In genomic region chr2:109674532-109674931, GRCm38 (mm10) we compare ENCODE assay signal across 9 mouse cellular contexts. TPM values are rescaled to one million over a fixed set of nuclear protein-coding genes. Genes with fewer than 3 reads are reported as not detected.
A peak's percentile ranks its signal among the peaks of the same experiment; 100 is the strongest.
DNase-seq lines count a peak whose midpoint lies in the region; ATAC-seq and TF ChIP-seq lines count a peak whose summit lies in the region.
"Had no signal": no experiment of that assay in that cellular context is flagged by ENCODE, and none has a peak within 500 bp of the region (broad histone marks: within the 10 kb centered on the region; RNA-seq: fewer than 3 reads in every experiment).

TSS of gene Bdnf (plus strand) at chr2:109674700.

- no peaks in the 10 kb centered on the region for H3K9me3 ChIP-seq in kidney, embryonic 16.5 days (ENCODE audit: low read length)
- H3K9me3 ChIP-seq in hindbrain, postnatal 0 days (ENCODE audit: low read length): no peaks in the 10 kb centered on the region
- H3K9me3 ChIP-seq in midbrain, embryonic 13.5 days: no peaks in the 10 kb centered on the region

- H3K27me3 ChIP-seq in kidney, embryonic 16.5 days (ENCODE audit: insufficient read depth, low read length): peaks cover 75% of the 10 kb centered on the region
- H3K27me3 ChIP-seq in hindbrain, postnatal 0 days (ENCODE audit: insufficient read depth, low read length): peaks cover 30% of the 10 kb centered on the region
- peaks cover 41% of the 10 kb centered on the region for H3K27me3 ChIP-seq in midbrain, embryonic 13.5 days

- no peak within 1 kb of the TSS for H3K9ac ChIP-seq in kidney, embryonic 16.5 days (replicated peaks; ENCODE audit: low read length)
- no peak within 1 kb of the TSS; the same call in 1 of the 2 replicates for H3K9ac ChIP-seq in hindbrain, postnatal 0 days (replicated peaks; ENCODE audit: low read length)
- peak within 1 kb of the TSS; percentile 46; the same call in 1 of the 2 replicates for H3K9ac ChIP-seq in midbrain, embryonic 13.5 days (replicated peaks)

- DNase-seq in kidney, adult 8-10 months: no peak
- DNase-seq in hindbrain, postnatal 0 days (ENCODE audit: low spot score): no peak
- no peak for DNase-seq in spleen, postnatal 4 days (ENCODE audit: low spot score in 2 of 2)
- no peak for DNase-seq in urinary bladder, postnatal 25 days (ENCODE audit: low spot score)
- no peak for DNase-seq in urinary bladder, postnatal 4 days (ENCODE audit: low spot score in 2 of 2)
- DNase-seq: kidney, adult 2 months had no signal

- peak within 1 kb of the TSS; percentile 54 for H3K4me2 ChIP-seq in kidney, embryonic 16.5 days (replicated peaks; ENCODE audit: low read depth, low read length)
- peak within 1 kb of the TSS; percentile 96 for H3K4me2 ChIP-seq in hindbrain, postnatal 0 days (ENCODE audit: low read depth, low read length)
- H3K4me2 ChIP-seq in midbrain, embryonic 13.5 days (replicated peaks): peak within 1 kb of the TSS; percentile 95

- under 1% methylated on average over 15 of the region's 15 CpGs for WGBS in kidney, embryonic 16.5 days
- 2% methylated on average over 14 of the region's 15 CpGs for WGBS in hindbrain, postnatal 0 days
- WGBS in midbrain, embryonic 13.5 days: 0% methylated on average over 15 of the region's 15 CpGs

- no peak for ATAC-seq in kidney, embryonic 16.5 days (ENCODE audit: low FRiP score, low TSS enrichment)
- ATAC-seq in hindbrain, postnatal 0 days: no peak
- ATAC-seq in midbrain, embryonic 13.5 days: no peak

- no peak for TF ChIP-seq CTCF in cortical plate, adult 2 months (IDR thresholded peaks at IDR 0.05; ENCODE audit: extremely low read depth, insufficient read depth, low read length)
- no peak for TF ChIP-seq CTCF in hindbrain, postnatal 0 days (IDR thresholded peaks at IDR 0.05; ENCODE audit: low read depth)

- no peak for TF ChIP-seq POLR2A in cortical plate, adult 2 months (IDR thresholded peaks at IDR 0.05; ENCODE audit: extremely low read depth, insufficient read depth, low read length)

- H3K36me3 ChIP-seq in kidney, embryonic 16.5 days (ENCODE audit: insufficient read depth, low read length): no peaks in the 10 kb centered on the region
- no peaks in the 10 kb centered on the region for H3K36me3 ChIP-seq in hindbrain, postnatal 0 days (ENCODE audit: insufficient read depth, low read length)
- H3K36me3 ChIP-seq in midbrain, embryonic 13.5 days: no peaks in the 10 kb centered on the region

- no peak within 1 kb of the TSS for H3K27ac ChIP-seq in kidney, embryonic 16.5 days (ENCODE audit: low read length)
- H3K27ac ChIP-seq in cortical plate, adult 2 months (ENCODE audit: insufficient read depth, low read length): no peak within 1 kb of the TSS
- no peak within 1 kb of the TSS for H3K27ac ChIP-seq in hindbrain, postnatal 0 days
- no peak within 1 kb of the TSS for H3K27ac ChIP-seq in midbrain, embryonic 13.5 days

- H3K4me3 ChIP-seq in kidney, embryonic 16.5 days (ENCODE audit: low read length): peak within 1 kb of the TSS; percentile 38
- H3K4me3 ChIP-seq in cortical plate, adult 2 months (ENCODE audit: insufficient read depth, low read length): peak within 1 kb of the TSS; percentile 34
- peak within 1 kb of the TSS; percentile 67 for H3K4me3 ChIP-seq in hindbrain, postnatal 0 days (ENCODE audit: low read length)
- peak within 1 kb of the TSS; percentile 74 for H3K4me3 ChIP-seq in midbrain, embryonic 13.5 days (replicated peaks)

- peaks cover 25% of the 10 kb centered on the region for H3K4me1 ChIP-seq in kidney, embryonic 16.5 days (ENCODE audit: insufficient read depth, low read length)
- 0 out of 2 replicates have a peak, but pooled peaks cover 2% of the 10 kb centered on the region for H3K4me1 ChIP-seq in cortical plate, adult 2 months (ENCODE audit: control insufficient read depth, insufficient read depth, low read length)
- peaks cover 8% of the 10 kb centered on the region; the same call in 1 of the 2 replicates for H3K4me1 ChIP-seq in hindbrain, postnatal 0 days (ENCODE audit: insufficient read depth, low read length)
- H3K4me1 ChIP-seq in midbrain, embryonic 13.5 days (replicated peaks): peaks cover 37% of the 10 kb centered on the region

RNA-seq across cellular contexts. Expression of gene Bdnf, which starts in this region (rescaled TPM):
- polyA plus RNA-seq in kidney, embryonic 16.5 days (2015; fragmentation: Nextera tagmentation; extraction: Ambion mirVana): 0.69 and 1.2 TPM in 2 replicates
- polyA plus RNA-seq in cortical plate, adult 2 months (2012; rRNA removed): 10.3 and 11.1 TPM in 2 replicates
- 3.9 and 5.6 TPM in 2 replicates for total RNA-seq in hindbrain, postnatal 0 days (2014; rRNA removed)
- polyA plus RNA-seq in hindbrain, postnatal 0 days (2015; fragmentation: Nextera tagmentation; extraction: Ambion mirVana): 6.8 and 7.6 TPM in 2 replicates
- 2.8 and 3.7 TPM in 2 replicates for polyA plus RNA-seq in midbrain, embryonic 13.5 days (2015; fragmentation: Nextera tagmentation; extraction: Ambion mirVana)
